Mouse (Mus musculus): ENCODE data around the gene Npm1. TPM values are rescaled to one million over a fixed set of nuclear protein-coding genes. Genes with fewer than 3 reads are reported as not detected.

The Npm1 gene
- polyA plus RNA-seq, 1 experiment from 2014 or later: 467 TPM

GRCm38 (mm10) chr11:33150364-33150763, 12.6 kb downstream of the Npm1 start:
- peaks cover 29% of the 10 kb centered on the region for H3K36me3 ChIP-seq (ENCODE audit: control insufficient read depth, insufficient read depth)

GRCm38 (mm10) chr11:33149453-33149852, 13.6 kb downstream of the Npm1 start:
- H3K4me3 ChIP-seq (ENCODE audit: low read length): no peak overlapping the region
- H3K27me3 ChIP-seq (ENCODE audit: control insufficient read depth, insufficient read depth, low read length): no peaks in the 10 kb centered on the region; the same call in 1 of the 2 replicates
- no peaks in the 10 kb centered on the region for H3K9me3 ChIP-seq (replicated peaks; ENCODE audit: control insufficient read depth, low read length)
- no peak overlapping the region for H3K4me2 ChIP-seq (ENCODE audit: low read depth, low read length)
- H3K4me1 ChIP-seq (ENCODE audit: control insufficient read depth, insufficient read depth, low read length): peaks cover 21% of the 10 kb centered on the region
- peaks cover 26% of the 10 kb centered on the region for H3K36me3 ChIP-seq (ENCODE audit: control insufficient read depth, insufficient read depth)
- H3K9ac ChIP-seq (ENCODE audit: low read length): no peak overlapping the region
- no peak overlapping the region for H3K27ac ChIP-seq (ENCODE audit: low read length)
- ATAC-seq (replicated peaks; ENCODE audit: extremely low read depth, insufficient read depth, low FRiP score): no peak

More at GRCm38 (mm10) chr11:33150364-33150763, 12.6 kb downstream of the Npm1 start:
- no peak overlapping the region for H3K9ac ChIP-seq (ENCODE audit: low read length)
- no peak overlapping the region for H3K4me2 ChIP-seq (ENCODE audit: low read depth, low read length)
- H3K4me1 ChIP-seq (ENCODE audit: control insufficient read depth, insufficient read depth, low read length): peaks cover 12% of the 10 kb centered on the region
- no peak overlapping the region for H3K4me3 ChIP-seq (ENCODE audit: low read length)
- H3K9me3 ChIP-seq (replicated peaks; ENCODE audit: control insufficient read depth, low read length): no peaks in the 10 kb centered on the region
- no peak overlapping the region for H3K27ac ChIP-seq (ENCODE audit: low read length)
- ATAC-seq (replicated peaks; ENCODE audit: extremely low read depth, insufficient read depth, low FRiP score): no peak
- H3K27me3 ChIP-seq (ENCODE audit: control insufficient read depth, insufficient read depth, low read length): no peaks in the 10 kb centered on the region; the same call in 1 of the 2 replicates

- Histone ChIP-seq H3K9me3 (replicated peaks; ENCODE audit: control insufficient read depth, low read length) (no peaks in the 10 kb centered on the region), H3K4me3 (ENCODE audit: low read length) (no peak overlapping the region), H3K27me3 (ENCODE audit: control insufficient read depth, insufficient read depth, low read length) (no peaks in the 10 kb centered on the region; the same call in 1 of the 2 replicates), H3K4me1 (ENCODE audit: control insufficient read depth, insufficient read depth, low read length) (peaks cover 25% of the 10 kb centered on the region), H3K27ac (ENCODE audit: low read length) (no peak overlapping the region), H3K9ac (ENCODE audit: low read length) (no peak overlapping the region), H3K36me3 (ENCODE audit: control insufficient read depth, insufficient read depth) (peaks cover 22% of the 10 kb centered on the region), H3K4me2 (ENCODE audit: low read depth, low read length) (no peak overlapping the region)
- no peak for ATAC-seq (replicated peaks; ENCODE audit: extremely low read depth, insufficient read depth, low FRiP score)
- WGBS: 15% methylated on average over 3 of the region's 3 CpGs
Measured at GRCm38 (mm10) chr11:33149088-33149436, 13.9 kb downstream of the Npm1 start.

- Histone ChIP-seq H3K4me1 (ENCODE audit: control insufficient read depth, insufficient read depth, low read length) (peaks cover 30% of the 10 kb centered on the region), H3K36me3 (ENCODE audit: control insufficient read depth, insufficient read depth) (peaks cover 18% of the 10 kb centered on the region), H3K4me3 (ENCODE audit: low read length) (peak overlapping the region; percentile 75), H3K4me2 (ENCODE audit: low read depth, low read length) (peak overlapping the region; percentile 94), H3K9me3 (replicated peaks; ENCODE audit: control insufficient read depth, low read length) (no peaks in the 10 kb centered on the region), H3K27me3 (ENCODE audit: control insufficient read depth, insufficient read depth, low read length) (no peaks in the 10 kb centered on the region; the same call in 1 of the 2 replicates), H3K9ac (ENCODE audit: low read length) (peak overlapping the region; percentile 83), H3K27ac (ENCODE audit: low read length) (peak overlapping the region; percentile 98)
- 6% methylated on average over 23 of the region's 23 CpGs for WGBS
- ATAC-seq (replicated peaks; ENCODE audit: extremely low read depth, insufficient read depth, low FRiP score): peak; percentile 49
Measured at GRCm38 (mm10) chr11:33148338-33149087, 14.5 kb downstream of the Npm1 start.

- Histone ChIP-seq H3K4me1 (ENCODE audit: control insufficient read depth, insufficient read depth, low read length) (peaks cover 36% of the 10 kb centered on the region), H3K36me3 (ENCODE audit: control insufficient read depth, insufficient read depth) (peaks cover 16% of the 10 kb centered on the region), H3K4me3 (ENCODE audit: low read length) (peak overlapping the region; percentile 75), H3K27ac (ENCODE audit: low read length) (peak overlapping the region; percentile 98), H3K9me3 (replicated peaks; ENCODE audit: control insufficient read depth, low read length) (no peaks in the 10 kb centered on the region), H3K4me2 (ENCODE audit: low read depth, low read length) (peak overlapping the region; percentile 94), H3K27me3 (ENCODE audit: control insufficient read depth, insufficient read depth, low read length) (no peaks in the 10 kb centered on the region; the same call in 1 of the 2 replicates), H3K9ac (ENCODE audit: low read length) (peak overlapping the region; percentile 83)
- under 1% methylated on average over 60 of the region's 85 CpGs for WGBS
- ATAC-seq (replicated peaks; ENCODE audit: extremely low read depth, insufficient read depth, low FRiP score): peak; percentile 29
Measured at GRCm38 (mm10) chr11:33147572-33148337, 15.3 kb downstream of the Npm1 start.

GRCm38 (mm10) chr11:33147171-33147571, 15.8 kb downstream of the Npm1 start, which contains the start of gene Fgf18:
Gene Fgf18, minus strand, starts transcription at chr11:33147400.
- Histone ChIP-seq H3K9me3 (replicated peaks; ENCODE audit: control insufficient read depth, low read length) (no peaks in the 10 kb centered on the region), H3K27ac (ENCODE audit: low read length) (peak within 1 kb of the TSS; percentile 98), H3K36me3 (ENCODE audit: control insufficient read depth, insufficient read depth) (peaks cover 16% of the 10 kb centered on the region), H3K9ac (ENCODE audit: low read length) (peak within 1 kb of the TSS; percentile 83), H3K4me1 (ENCODE audit: control insufficient read depth, insufficient read depth, low read length) (peaks cover 41% of the 10 kb centered on the region), H3K27me3 (ENCODE audit: control insufficient read depth, insufficient read depth, low read length) (no peaks in the 10 kb centered on the region; the same call in 1 of the 2 replicates), H3K4me3 (ENCODE audit: low read length) (peak within 1 kb of the TSS; percentile 75), H3K4me2 (ENCODE audit: low read depth, low read length) (peak within 1 kb of the TSS; percentile 94)
- peak; percentile 7; the same call in 1 of the 2 replicates for ATAC-seq (replicated peaks; ENCODE audit: extremely low read depth, insufficient read depth, low FRiP score)
- under 1% methylated on average over 43 of the region's 53 CpGs for WGBS

- H3K4me2 ChIP-seq (ENCODE audit: low read depth, low read length): peak overlapping the region; percentile 94
Measured at GRCm38 (mm10) chr11:33146651-33147131, 16.3 kb downstream of the Npm1 start.

GRCm38 (mm10) chr11:33146143-33146497, 16.9 kb downstream of the Npm1 start:
- peaks cover 10% of the 10 kb centered on the region for H3K36me3 ChIP-seq (ENCODE audit: control insufficient read depth, insufficient read depth)
- WGBS: 4% methylated on average over 8 of the region's 9 CpGs
- peak overlapping the region; percentile 75 for H3K4me3 ChIP-seq (ENCODE audit: low read length)
- peak; percentile 75 for ATAC-seq (replicated peaks; ENCODE audit: extremely low read depth, insufficient read depth, low FRiP score)
- peak overlapping the region; percentile 67 for H3K4me2 ChIP-seq (ENCODE audit: low read depth, low read length)
- H3K4me1 ChIP-seq (ENCODE audit: control insufficient read depth, insufficient read depth, low read length): peaks cover 48% of the 10 kb centered on the region
- no peaks in the 10 kb centered on the region; the same call in 1 of the 2 replicates for H3K27me3 ChIP-seq (ENCODE audit: control insufficient read depth, insufficient read depth, low read length)
- no peaks in the 10 kb centered on the region for H3K9me3 ChIP-seq (replicated peaks; ENCODE audit: control insufficient read depth, low read length)
- H3K9ac ChIP-seq (ENCODE audit: low read length): no peak overlapping the region
- H3K27ac ChIP-seq (ENCODE audit: low read length): peak overlapping the region; percentile 98

More at GRCm38 (mm10) chr11:33146651-33147131, 16.3 kb downstream of the Npm1 start:
- Histone ChIP-seq H3K27ac (ENCODE audit: low read length) (peak overlapping the region; percentile 98), H3K9me3 (replicated peaks; ENCODE audit: control insufficient read depth, low read length) (no peaks in the 10 kb centered on the region), H3K27me3 (ENCODE audit: control insufficient read depth, insufficient read depth, low read length) (no peaks in the 10 kb centered on the region; the same call in 1 of the 2 replicates), H3K4me3 (ENCODE audit: low read length) (peak overlapping the region; percentile 75), H3K9ac (ENCODE audit: low read length) (peak overlapping the region; percentile 83), H3K36me3 (ENCODE audit: control insufficient read depth, insufficient read depth) (peaks cover 12% of the 10 kb centered on the region), H3K4me1 (ENCODE audit: control insufficient read depth, insufficient read depth, low read length) (peaks cover 46% of the 10 kb centered on the region)
- peak; percentile 29 for ATAC-seq (replicated peaks; ENCODE audit: extremely low read depth, insufficient read depth, low FRiP score)
- WGBS: 1% methylated on average over 30 of the region's 30 CpGs
